Mouse (Mus musculus) hindbrain, embryonic 10.5 days (tissue): ENCODE measurements around the gene Skiv2l. TPM values are rescaled to one million over a fixed set of nuclear protein-coding genes. Genes with fewer than 3 reads are reported as not detected.

Experiments
- DNase-seq: peaks from one replicate; pipeline ENCODE4 v3.0.0-alpha.2; 2017; ENCODE audit warnings: low spot score
- H3K27ac ChIP-seq: fragments of 300-500 bp; sonication (generic); 2 replicates; pipeline ENCODE4 v1.5.1; 2016; ENCODE audit warnings: mild to moderate bottlenecking, moderate library complexity
- H3K27me3 ChIP-seq: fragments of 300-500 bp; sonication (generic); 2 replicates; pipeline ENCODE4 v1.6.1; 2016; ENCODE audit warnings: mild to moderate bottlenecking; ENCODE audit not compliant: poor library complexity, insufficient read depth, severe bottlenecking
- H3K36me3 ChIP-seq: fragments of 300-500 bp; sonication (generic); 2 replicates; pipeline ENCODE4 v1.6.1; 2016; ENCODE audit warnings: mild to moderate bottlenecking, moderate library complexity
- H3K4me1 ChIP-seq: fragments of 300-500 bp; sonication (generic); replicated peaks from 2 replicates; pipeline ENCODE4 v1.6.1; 2016; ENCODE audit warnings: mild to moderate bottlenecking
- H3K4me3 ChIP-seq: fragments of 300-500 bp; sonication (generic); 2 replicates; pipeline ENCODE4 v1.5.1; 2016; ENCODE audit warnings: mild to moderate bottlenecking, moderate library complexity
- H3K9me3 ChIP-seq: fragments of 300-500 bp; sonication (generic); 2 replicates; pipeline ENCODE4 v1.6.1; 2016; ENCODE audit warnings: mild to moderate bottlenecking, moderate library complexity
- WGBS: fragments of 180-500 bp; shearing (Covaris S2); methylation state at CpG from one replicate; pipeline ENCODE4 v1.1.7; 2016; 5-methylcytosine and 5-hydroxymethylcytosine counted together
- polyA plus RNA-seq: library from polyadenylated mRNA; unstranded; fragments of >200 nt; fragmentation: Nextera tagmentation; extraction: Ambion mirVana; gene quantifications from 2 replicates; pipeline ENCODE4 v1.2.1, GENCODE M21; 2016

Gene Skiv2l
- 58.2 and 65.1 TPM in 2 replicates for polyA plus RNA-seq

- Histone ChIP-seq H3K4me3 (peak within 1 kb of the TSS; percentile 72), H3K27ac (peak within 1 kb of the TSS; percentile 86), H3K9me3 (no peaks in the 10 kb centered on the region), H3K36me3 (peaks cover 63% of the 10 kb centered on the region), H3K27me3 (no peaks in the 10 kb centered on the region), H3K4me1 (peaks cover 27% of the 10 kb centered on the region)
- WGBS = under 1% methylated on average over 65 of the region's 65 CpGs
- peak; percentile 98 for DNase-seq
Observed at GRCm38 (mm10) chr17:34849722-34850516, at the start of gene Skiv2l, which contains the start of gene Nelfe. Gene Skiv2l (minus strand): TSS chr17:34850210. Gene Nelfe (plus strand): TSS chr17:34850391.

GRCm38 (mm10) chr17:34899053-34899889 is 49.3 kb upstream of the Skiv2l start:
- Histone ChIP-seq H3K4me1 (peaks cover 55% of the 10 kb centered on the region), H3K9me3 (peaks cover 4% of the 10 kb centered on the region; the same call in 1 of the 2 replicates), H3K4me3 (peak overlapping the region; percentile 99), H3K27me3 (no peaks in the 10 kb centered on the region), H3K27ac (peak overlapping the region; percentile 100), H3K36me3 (peaks cover 51% of the 10 kb centered on the region)
- WGBS = under 1% methylated on average over 43 of the region's 45 CpGs
- peak; percentile 59 for DNase-seq

GRCm38 (mm10) chr17:34898706-34899052 is 48.7 kb upstream of the Skiv2l start:
- Histone ChIP-seq H3K4me3 (peak overlapping the region; percentile 99), H3K27ac (peak overlapping the region; percentile 100), H3K36me3 (peaks cover 45% of the 10 kb centered on the region), H3K27me3 (no peaks in the 10 kb centered on the region), H3K4me1 (peaks cover 60% of the 10 kb centered on the region), H3K9me3 (peaks cover 4% of the 10 kb centered on the region; the same call in 1 of the 2 replicates)
- DNase-seq = peak; percentile 59
- under 1% methylated on average over 32 of the region's 47 CpGs for WGBS

GRCm38 (mm10) chr17:34898160-34898586 is 48.2 kb upstream of the Skiv2l start, which contains the start of the genes C2 and Ehmt2:
Gene C2 (minus strand): TSS chr17:34898265.
Gene Ehmt2 (plus strand): TSS chr17:34898469.
- WGBS = 0% methylated on average over 38 of the region's 44 CpGs
- Histone ChIP-seq H3K4me3 (peak within 1 kb of the TSS; percentile 99), H3K36me3 (peaks cover 40% of the 10 kb centered on the region), H3K4me1 (peaks cover 64% of the 10 kb centered on the region), H3K27me3 (no peaks in the 10 kb centered on the region), H3K27ac (peak within 1 kb of the TSS; percentile 100), H3K9me3 (peaks cover 4% of the 10 kb centered on the region; the same call in 1 of the 2 replicates)
- peak; percentile 86 for DNase-seq

GRCm38 (mm10) chr17:34897373-34898159 is 47.6 kb upstream of the Skiv2l start:
- no peaks in the 10 kb centered on the region for H3K27me3 ChIP-seq
- WGBS = 23% methylated on average over 10 of the region's 10 CpGs

GRCm38 (mm10) chr17:34896366-34896765 is 46.4 kb upstream of the Skiv2l start:
- Histone ChIP-seq H3K27me3 (no peaks in the 10 kb centered on the region), H3K4me1 (peaks cover 64% of the 10 kb centered on the region), H3K9me3 (peaks cover 4% of the 10 kb centered on the region; the same call in 1 of the 2 replicates), H3K27ac (peak overlapping the region; percentile 99; the same call in 1 of the 2 replicates), H3K36me3 (peaks cover 25% of the 10 kb centered on the region), H3K4me3 (peak overlapping the region; percentile 99)
- no peak for DNase-seq
- WGBS = 90% methylated on average over 17 of the region's 17 CpGs

More at GRCm38 (mm10) chr17:34897373-34898159, 47.6 kb upstream of the Skiv2l start:
- Histone ChIP-seq H3K4me3 (peak overlapping the region; percentile 99), H3K9me3 (peaks cover 4% of the 10 kb centered on the region; the same call in 1 of the 2 replicates), H3K4me1 (peaks cover 64% of the 10 kb centered on the region), H3K27ac (peak overlapping the region; percentile 100), H3K36me3 (peaks cover 34% of the 10 kb centered on the region)
- DNase-seq = no peak

- DNase-seq = no peak
- Histone ChIP-seq H3K9me3 (peaks cover 4% of the 10 kb centered on the region; the same call in 1 of the 2 replicates), H3K4me3 (peak overlapping the region; percentile 99), H3K36me3 (peaks cover 19% of the 10 kb centered on the region), H3K27ac (peak overlapping the region; percentile 99), H3K27me3 (no peaks in the 10 kb centered on the region), H3K4me1 (peaks cover 64% of the 10 kb centered on the region)
- 94% methylated on average over 15 of the region's 15 CpGs for WGBS
Observed at GRCm38 (mm10) chr17:34895724-34896123, 45.7 kb upstream of the Skiv2l start.

GRCm38 (mm10) chr17:34894801-34895530 is 45.0 kb upstream of the Skiv2l start:
- Histone ChIP-seq H3K27me3 (no peaks in the 10 kb centered on the region), H3K9me3 (peaks cover 4% of the 10 kb centered on the region; the same call in 1 of the 2 replicates), H3K4me3 (peak overlapping the region; percentile 99), H3K36me3 (peaks cover 19% of the 10 kb centered on the region), H3K27ac (peak overlapping the region; percentile 99), H3K4me1 (peaks cover 58% of the 10 kb centered on the region)
- WGBS = 8% methylated on average over 51 of the region's 51 CpGs
- DNase-seq = peak; percentile 65

- Histone ChIP-seq H3K27ac (peak overlapping the region; percentile 99), H3K4me3 (peak overlapping the region; percentile 99), H3K4me1 (peaks cover 50% of the 10 kb centered on the region), H3K36me3 (peaks cover 19% of the 10 kb centered on the region), H3K27me3 (no peaks in the 10 kb centered on the region), H3K9me3 (peaks cover 4% of the 10 kb centered on the region; the same call in 1 of the 2 replicates)
- peak; percentile 96 for DNase-seq
- under 1% methylated on average over 45 of the region's 51 CpGs for WGBS
Observed at GRCm38 (mm10) chr17:34894074-34894597, 44.1 kb upstream of the Skiv2l start.

GRCm38 (mm10) chr17:34893072-34893824 is 43.2 kb upstream of the Skiv2l start:
- 80% methylated on average over 12 of the region's 12 CpGs for WGBS
- H3K27ac ChIP-seq = peak overlapping the region; percentile 99
- peak overlapping the region; percentile 99 for H3K4me3 ChIP-seq
- H3K27me3 ChIP-seq = no peaks in the 10 kb centered on the region
- H3K9me3 ChIP-seq = peaks cover 4% of the 10 kb centered on the region; the same call in 1 of the 2 replicates
- H3K4me1 ChIP-seq = peaks cover 49% of the 10 kb centered on the region
- DNase-seq = no peak
- peaks cover 19% of the 10 kb centered on the region for H3K36me3 ChIP-seq
